Mouse (Mus musculus) embryonic facial prominence, embryonic 11.5 days (tissue): Measurements from ENCODE around the gene Ltbr. TPM values are rescaled to one million over a fixed set of nuclear protein-coding genes. Genes with fewer than 3 reads are reported as not detected.

Source experiments
- ATAC-seq: fragments of 200-750 bp; cut with Nextera tagmentation; replicated peaks from 2 replicates; pipeline ENCODE4 v1.8.0; 2017; ENCODE audit warnings: low read depth; ENCODE audit not compliant: insufficient number of reproducible peaks, low FRiP score, low TSS enrichment
- DNase-seq: peaks from one replicate; pipeline ENCODE4 v3.0.0-alpha.2; 2015; ENCODE audit warnings: low spot score
- H3K27ac ChIP-seq: fragments of 300-500 bp; sonication (generic); replicated peaks from 2 replicates; pipeline ENCODE4 v1.5.1; 2014; ENCODE audit warnings: mild to moderate bottlenecking, low read depth, low read length, control low read depth
- H3K27me3 ChIP-seq: fragments of 300-500 bp; sonication (generic); 2 replicates; pipeline ENCODE4 v1.6.1; 2014; ENCODE audit warnings: mild to moderate bottlenecking, low read length, moderate library complexity, mixed read lengths; ENCODE audit not compliant: control insufficient read depth, insufficient read depth
- H3K36me3 ChIP-seq: fragments of 300-500 bp; sonication (generic); replicated peaks from 2 replicates; pipeline ENCODE4 v1.6.1; 2014; ENCODE audit warnings: low read depth, mild to moderate bottlenecking, low read length, moderate library complexity, mixed read lengths; ENCODE audit not compliant: control insufficient read depth, insufficient read depth
- H3K4me1 ChIP-seq: fragments of 300-500 bp; sonication (generic); 2 replicates; pipeline ENCODE4 v1.6.1; 2014; ENCODE audit warnings: low read length, mixed read lengths; ENCODE audit not compliant: control insufficient read depth, insufficient read depth
- H3K4me2 ChIP-seq: fragments of 300-500 bp; sonication (generic); 2 replicates; pipeline ENCODE4 v1.6.1; 2014; ENCODE audit warnings: low read depth, mild to moderate bottlenecking, control low read depth, low read length, moderate library complexity
- H3K4me3 ChIP-seq: fragments of 300-500 bp; sonication (generic); 2 replicates; pipeline ENCODE4 v1.5.1; 2014; ENCODE audit warnings: low read depth, low read length, control low read depth
- H3K9ac ChIP-seq: fragments of 300-500 bp; sonication (generic); replicated peaks from 2 replicates; pipeline ENCODE4 v1.6.1; 2014; ENCODE audit warnings: mild to moderate bottlenecking, control low read depth, low read length
- H3K9me3 ChIP-seq: fragments of 300-500 bp; sonication (generic); replicated peaks from 2 replicates; pipeline ENCODE4 v1.6.1; 2016; ENCODE audit warnings: mild to moderate bottlenecking, low read length, inconsistent platforms, mixed read lengths; ENCODE audit not compliant: control insufficient read depth
- WGBS: fragments of 180-500 bp; shearing (Covaris S2); extraction: QIAGEN DNeasy Blood & Tissue Kit; methylation state at CpG from one replicate; pipeline ENCODE4 v1.1.7; 2014; 5-methylcytosine and 5-hydroxymethylcytosine counted together
- polyA plus RNA-seq: library from polyadenylated mRNA; unstranded; fragments of >200 nt; fragmentation: Nextera tagmentation; extraction: Ambion mirVana; gene quantifications from 2 replicates; pipeline ENCODE4 v1.2.1, GENCODE M21; 2014

Ltbr gene
- polyA plus RNA-seq, 1 experiment from 2014 or later, result 22.8 TPM

DNA sequence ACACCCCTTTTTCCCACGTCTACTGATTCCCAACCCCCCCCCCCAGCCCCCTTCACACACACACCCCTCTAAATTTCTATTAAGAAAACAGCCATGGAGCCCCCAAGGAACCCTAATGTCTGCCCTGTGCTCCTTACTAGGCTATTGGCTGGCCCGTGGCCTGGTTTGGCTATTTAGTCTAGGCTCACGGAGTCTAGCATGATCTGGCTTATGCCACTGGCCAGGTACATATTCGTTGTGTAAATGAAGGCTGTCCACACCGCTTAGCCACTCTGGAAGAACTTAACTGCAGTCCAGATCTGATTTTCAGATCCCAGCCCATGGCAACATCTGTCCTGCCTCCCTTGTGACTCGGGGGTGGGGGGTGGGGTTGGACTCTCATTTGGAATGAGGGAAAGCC, 1.1 kb upstream of the Ltbr start:
- H3K9ac ChIP-seq, result no peak overlapping the region
- no peaks in the 10 kb centered on the region for H3K9me3 ChIP-seq
- no peak overlapping the region for H3K4me2 ChIP-seq
- peaks cover 4% of the 10 kb centered on the region; the same call in 1 of the 2 replicates for H3K4me1 ChIP-seq
- 71% methylated on average over 6 of the region's 6 CpGs for WGBS
- peaks cover 3% of the 10 kb centered on the region; the same call in 1 of the 2 replicates for H3K27me3 ChIP-seq
- H3K36me3 ChIP-seq, result no peaks in the 10 kb centered on the region
- DNase-seq (no peak), ATAC-seq (no peak)
- no peak overlapping the region for H3K4me3 ChIP-seq
- no peak overlapping the region for H3K27ac ChIP-seq

GRCm38 (mm10) chr6:125314231-125314563, 512 bp upstream of the Ltbr start:
- ATAC-seq, result peak; percentile 3; the same call in 1 of the 2 replicates
- no peak for DNase-seq
- Histone ChIP-seq H3K4me2 (peak overlapping the region; percentile 78), H3K9ac (peak overlapping the region; percentile 84), H3K36me3 (no peaks in the 10 kb centered on the region), H3K4me1 (peaks cover 4% of the 10 kb centered on the region; the same call in 1 of the 2 replicates), H3K9me3 (no peaks in the 10 kb centered on the region), H3K27me3 (peaks cover 3% of the 10 kb centered on the region; the same call in 1 of the 2 replicates), H3K27ac (peak overlapping the region; percentile 53; the same call in 1 of the 2 replicates), H3K4me3 (peak overlapping the region; percentile 41; the same call in 1 of the 2 replicates)
- 62% methylated on average over 7 of the region's 7 CpGs for WGBS

DNA sequence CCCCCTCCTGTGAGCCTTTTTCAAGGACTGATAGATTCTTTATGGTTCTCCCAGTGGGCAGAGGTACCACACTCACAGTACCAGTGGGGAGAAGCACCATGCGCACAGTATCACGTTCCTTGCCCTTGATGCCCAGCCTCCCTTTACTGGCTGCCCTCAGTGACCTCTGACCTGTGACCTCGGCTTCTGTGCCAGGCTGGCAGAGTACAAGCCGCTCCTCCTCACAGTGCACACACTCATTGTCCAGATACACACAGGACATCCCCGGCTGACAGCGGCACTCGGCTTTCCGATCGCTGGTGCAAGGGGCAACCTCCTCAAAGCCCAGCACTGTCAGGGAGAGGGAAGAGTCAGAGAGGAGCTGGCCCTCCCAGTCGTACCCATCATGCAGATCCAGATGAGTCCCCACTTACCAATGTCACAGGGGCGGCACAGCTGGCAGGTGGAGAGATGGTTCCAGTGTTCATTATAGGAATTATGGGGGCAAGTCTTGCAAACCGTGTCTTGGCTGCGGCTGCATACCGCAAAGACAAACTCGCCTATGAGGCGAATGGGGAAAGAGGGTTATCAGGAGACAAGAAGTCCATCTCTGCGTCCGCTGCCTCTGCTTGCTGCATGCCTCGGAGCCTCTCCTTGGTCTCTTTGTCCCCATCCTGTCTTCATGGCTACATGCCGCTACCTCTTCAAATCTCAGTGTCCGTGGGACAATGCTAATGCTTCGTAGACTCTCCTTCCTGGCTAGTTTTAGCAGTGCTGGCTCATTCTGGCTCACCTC, 917 bp downstream of the Ltbr start:
- Histone ChIP-seq H3K36me3 (no peaks in the 10 kb centered on the region), H3K9me3 (no peaks in the 10 kb centered on the region), H3K9ac (peak overlapping the region; percentile 84), H3K27me3 (no peaks in the 10 kb centered on the region), H3K27ac (no peak overlapping the region), H3K4me1 (peaks cover 4% of the 10 kb centered on the region; the same call in 1 of the 2 replicates), H3K4me3 (peak overlapping the region; percentile 41), H3K4me2 (peak overlapping the region; percentile 78)
- 60% methylated on average over 22 of the region's 22 CpGs for WGBS
- ATAC-seq (peak; percentile 11; the same call in 1 of the 2 replicates), DNase-seq (no peak)

DNA sequence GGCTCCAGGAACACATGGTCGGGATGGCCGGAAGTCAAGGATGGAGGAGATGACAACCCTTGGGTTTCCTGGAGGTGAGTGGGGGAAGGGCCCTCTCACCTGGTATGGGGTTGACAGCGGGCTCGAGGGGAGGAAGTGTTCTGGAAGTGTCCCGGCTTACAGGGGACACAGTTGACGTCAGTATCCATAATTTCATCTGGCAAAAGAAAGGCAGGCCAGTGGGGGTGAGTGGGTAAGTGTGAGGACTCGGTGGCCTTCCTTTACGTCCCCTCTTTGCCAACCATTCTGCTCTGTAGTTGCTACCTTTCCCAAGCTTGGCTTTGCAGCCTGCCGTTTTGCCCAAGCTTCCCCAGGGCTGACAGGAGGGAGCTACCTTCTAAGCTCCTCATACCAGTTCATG, 1.5 kb downstream of the Ltbr start:
- 88% methylated on average over 9 of the region's 9 CpGs for WGBS
- H3K27ac ChIP-seq, result no peak overlapping the region

GRCm38 (mm10) chr6:125309406-125309805, 4.3 kb downstream of the Ltbr start:
- Histone ChIP-seq H3K27ac (no peak overlapping the region), H3K9me3 (no peaks in the 10 kb centered on the region), H3K4me3 (no peak overlapping the region), H3K36me3 (no peaks in the 10 kb centered on the region), H3K4me1 (peaks cover 4% of the 10 kb centered on the region; the same call in 1 of the 2 replicates), H3K4me2 (no peak overlapping the region), H3K9ac (no peak overlapping the region), H3K27me3 (no peaks in the 10 kb centered on the region)
- DNase-seq, result no peak
- 38% methylated on average over 5 of the region's 5 CpGs for WGBS
- no peak for ATAC-seq

More for the DNA sequence above, 1.5 kb downstream of the Ltbr start:
- peaks cover 4% of the 10 kb centered on the region; the same call in 1 of the 2 replicates for H3K4me1 ChIP-seq
- H3K27me3 ChIP-seq, result no peaks in the 10 kb centered on the region
- H3K36me3 ChIP-seq, result no peaks in the 10 kb centered on the region
- no peak overlapping the region for H3K4me2 ChIP-seq
- peak overlapping the region; percentile 41; the same call in 1 of the 2 replicates for H3K4me3 ChIP-seq
- DNase-seq, result no peak
- no peak for ATAC-seq
- H3K9ac ChIP-seq, result no peak overlapping the region
- H3K9me3 ChIP-seq, result no peaks in the 10 kb centered on the region

DNA sequence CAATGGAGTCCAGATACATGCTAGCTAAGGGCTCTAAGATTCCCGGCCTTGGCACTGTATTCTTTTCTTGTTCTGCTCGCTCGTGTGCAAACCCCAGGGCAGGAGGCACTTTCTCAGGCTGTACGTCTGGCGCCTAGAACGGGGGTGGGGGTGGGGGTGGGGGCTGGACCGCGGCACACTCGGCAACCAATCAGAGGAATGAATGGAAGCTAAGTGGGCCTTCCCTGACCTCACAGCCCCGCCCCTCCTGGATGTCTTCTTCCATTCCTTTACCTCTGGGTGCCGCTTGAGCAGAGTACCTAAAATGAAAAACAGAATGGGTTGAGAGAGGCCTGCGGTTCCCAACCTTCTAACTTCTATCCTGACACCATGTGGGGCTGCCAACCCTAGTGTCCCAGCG, 4.8 kb downstream of the Ltbr start:
- peaks cover 2% of the 10 kb centered on the region; the same call in 1 of the 2 replicates for H3K4me1 ChIP-seq
- DNase-seq, result peak; percentile 66
- WGBS, result 5% methylated on average over 13 of the region's 13 CpGs
- 0 out of 2 replicates have a peak overlapping the region, but pooled peaks have one; percentile 28 for H3K9ac ChIP-seq
- H3K4me3 ChIP-seq, result no peak overlapping the region
- H3K27me3 ChIP-seq, result no peaks in the 10 kb centered on the region
- peak; percentile 24; the same call in 1 of the 2 replicates for ATAC-seq
- no peaks in the 10 kb centered on the region for H3K36me3 ChIP-seq
- peak overlapping the region; percentile 13; the same call in 1 of the 2 replicates for H3K4me2 ChIP-seq
- H3K9me3 ChIP-seq, result no peaks in the 10 kb centered on the region
- no peak overlapping the region for H3K27ac ChIP-seq

GRCm38 (mm10) chr6:125307091-125307490, 6.6 kb downstream of the Ltbr start:
- H3K36me3 ChIP-seq, result no peaks in the 10 kb centered on the region
- no peak for DNase-seq
- no peak overlapping the region for H3K9ac ChIP-seq
- no peaks in the 10 kb centered on the region for H3K4me1 ChIP-seq
- H3K27me3 ChIP-seq, result no peaks in the 10 kb centered on the region
- no peak overlapping the region for H3K27ac ChIP-seq
- WGBS, result 88% methylated on average over 5 of the region's 5 CpGs
- H3K4me2 ChIP-seq, result no peak overlapping the region
- no peaks in the 10 kb centered on the region for H3K9me3 ChIP-seq
- ATAC-seq, result no peak
- H3K4me3 ChIP-seq, result no peak overlapping the region

GRCm38 (mm10) chr6:125305465-125305864, 8.2 kb downstream of the Ltbr start:
- no peaks in the 10 kb centered on the region for H3K9me3 ChIP-seq
- no peak for ATAC-seq
- no peak overlapping the region for H3K9ac ChIP-seq
- H3K36me3 ChIP-seq, result no peaks in the 10 kb centered on the region
- WGBS, result 91% methylated on average over 6 of the region's 6 CpGs
- no peaks in the 10 kb centered on the region for H3K27me3 ChIP-seq
- H3K4me1 ChIP-seq, result no peaks in the 10 kb centered on the region
- H3K4me2 ChIP-seq, result no peak overlapping the region
- H3K4me3 ChIP-seq, result no peak overlapping the region
- no peak for DNase-seq
- H3K27ac ChIP-seq, result no peak overlapping the region
